ENCODE assay signal across 24 mouse cellular contexts in the genomic region with DNA sequence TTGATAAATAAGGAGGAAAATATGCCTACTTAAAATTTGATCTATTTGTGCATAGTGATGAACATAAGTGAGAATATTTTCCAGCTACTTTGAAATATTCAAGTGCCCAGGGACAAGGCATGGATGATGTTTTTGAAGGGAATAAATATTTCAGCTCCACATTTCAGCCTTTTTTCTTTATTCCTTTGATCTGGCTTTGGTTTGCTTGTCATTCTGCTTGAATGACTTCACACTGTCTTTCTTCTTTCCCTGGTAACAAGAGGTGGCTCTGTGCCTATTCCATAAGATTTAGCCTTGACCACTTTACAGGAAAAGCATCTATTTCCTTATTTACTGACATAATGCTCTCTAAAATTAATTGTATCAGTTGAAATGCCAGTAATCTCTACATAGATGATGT.
DNase-seq lines count a peak whose midpoint lies in the region; ATAC-seq and TF ChIP-seq lines count a peak whose summit lies in the region.
"Had no signal": no experiment of that assay in that cellular context is flagged by ENCODE, and none has a peak within 500 bp of the region (broad histone marks: within the 10 kb centered on the region; RNA-seq: fewer than 3 reads in every experiment).

No protein-coding gene starts in this region.

- no peak for TF ChIP-seq POLR2A in brain, embryonic 14.5 days (IDR thresholded peaks at IDR 0.05; ENCODE audit: borderline replicate concordance, extremely low read depth, insufficient read depth, insufficient read length, poor library complexity, severe bottlenecking)

- H3K9ac ChIP-seq in midbrain, embryonic 14.5 days (replicated peaks; ENCODE audit: low read length), result no peak overlapping the region
- no peak overlapping the region for H3K9ac ChIP-seq in midbrain, embryonic 15.5 days
- H3K9ac ChIP-seq: embryonic facial prominence, embryonic 13.5 days; embryonic facial prominence, embryonic 15.5 days; forebrain, embryonic 13.5 days had no signal

- peak; percentile 50 for DNase-seq in midbrain, embryonic 14.5 days
- DNase-seq in retina, postnatal 1 day, result peak; percentile 5
- DNase-seq in retina, embryonic 14.5 days (ENCODE audit: low spot score), result no peak
- peak; percentile 70 for DNase-seq in brain, embryonic 14.5 days (ENCODE audit: low read depth)
- no peak for DNase-seq in thymus, postnatal 0 days (ENCODE audit: low spot score)
- DNase-seq: adrenal gland, adult 8-10 months; adrenal gland, postnatal 14 days; adrenal gland, postnatal 36 days; cerebellum, adult 11 months; cerebellum, adult 18-20 months; cerebellum, adult 8-10 months; cerebellum, adult 9-11 months; cerebellum, postnatal 14 days; cerebellum, postnatal 36 days; embryo, embryonic 11 days had no signal

- no peaks in the 10 kb centered on the region for H3K9me3 ChIP-seq in midbrain, embryonic 14.5 days (ENCODE audit: control insufficient read depth, low read length)
- no peaks in the 10 kb centered on the region for H3K9me3 ChIP-seq in midbrain, embryonic 15.5 days
- H3K9me3 ChIP-seq: embryonic facial prominence, embryonic 13.5 days; embryonic facial prominence, embryonic 15.5 days; forebrain, embryonic 10.5 days; forebrain, embryonic 13.5 days had no signal

- ATAC-seq in midbrain, embryonic 14.5 days (ENCODE audit: low FRiP score, low TSS enrichment), result no peak
- ATAC-seq in midbrain, embryonic 15.5 days (replicated peaks), result no peak
- ATAC-seq: activated CD4-positive, CD25-positive, alpha-beta regulatory T cell, adult 4 months; forebrain, embryonic 13.5 days; forebrain, embryonic 16.5 days; Patski had no signal

- H3K27me3 ChIP-seq in midbrain, embryonic 14.5 days (ENCODE audit: control insufficient read depth, insufficient read depth, low read length), result no peaks in the 10 kb centered on the region
- no peaks in the 10 kb centered on the region for H3K27me3 ChIP-seq in midbrain, embryonic 15.5 days (replicated peaks)
- H3K27me3 ChIP-seq: embryonic facial prominence, embryonic 13.5 days; embryonic facial prominence, embryonic 15.5 days; forebrain, embryonic 13.5 days; Patski had no signal

- H3K36me3 ChIP-seq in midbrain, embryonic 14.5 days (ENCODE audit: control insufficient read depth, insufficient read depth, low read length), result no peaks in the 10 kb centered on the region
- H3K36me3 ChIP-seq in midbrain, embryonic 15.5 days (replicated peaks), result no peaks in the 10 kb centered on the region
- H3K36me3 ChIP-seq: embryonic facial prominence, embryonic 13.5 days; embryonic facial prominence, embryonic 15.5 days; forebrain, embryonic 10.5 days had no signal

- H3K27ac ChIP-seq in midbrain, embryonic 14.5 days (replicated peaks; ENCODE audit: low read depth, low read length), result no peak overlapping the region
- no peak overlapping the region for H3K27ac ChIP-seq in midbrain, embryonic 15.5 days
- H3K27ac ChIP-seq: embryonic facial prominence, embryonic 13.5 days; embryonic facial prominence, embryonic 15.5 days; forebrain, embryonic 13.5 days had no signal

- no peak overlapping the region for H3K4me2 ChIP-seq in midbrain, embryonic 14.5 days (ENCODE audit: low read length)
- H3K4me2 ChIP-seq in midbrain, embryonic 15.5 days, result no peak overlapping the region
- H3K4me2 ChIP-seq: embryonic facial prominence, embryonic 13.5 days; embryonic facial prominence, embryonic 15.5 days; forebrain, embryonic 13.5 days had no signal

- H3K4me3 ChIP-seq in midbrain, embryonic 14.5 days (replicated peaks; ENCODE audit: low read depth, low read length), result no peak overlapping the region
- H3K4me3 ChIP-seq in midbrain, embryonic 15.5 days, result no peak overlapping the region
- H3K4me3 ChIP-seq: embryonic facial prominence, embryonic 13.5 days; embryonic facial prominence, embryonic 15.5 days; erythroblast, embryonic 14.5 days; forebrain, embryonic 10.5 days; forebrain, embryonic 13.5 days had no signal

- 0 out of 2 replicates have a peak, but pooled peaks cover 8% of the 10 kb centered on the region for H3K4me1 ChIP-seq in midbrain, embryonic 14.5 days (ENCODE audit: control insufficient read depth, insufficient read depth, low read length)
- peaks cover 7% of the 10 kb centered on the region for H3K4me1 ChIP-seq in midbrain, embryonic 15.5 days
- H3K4me1 ChIP-seq: embryonic facial prominence, embryonic 15.5 days had no signal

- no peak for TF ChIP-seq CTCF in brain, embryonic 14.5 days (IDR thresholded peaks at IDR 0.05; ENCODE audit: borderline replicate concordance, extremely low read depth, insufficient read depth, insufficient read length)

Comparison
In these comparisons a context has a peak if more than half of its experiments do, and no peak if none do; other contexts are left out.
1. DNase-seq: peak in midbrain, embryonic 14.5 days (single experiment), retina, postnatal 1 day (single experiment) and brain, embryonic 14.5 days (single experiment); none in retina, embryonic 14.5 days (single experiment) and thymus, postnatal 0 days (single experiment).